Mouse (Mus musculus): Measurements from ENCODE around the gene Irx6.

DNA sequence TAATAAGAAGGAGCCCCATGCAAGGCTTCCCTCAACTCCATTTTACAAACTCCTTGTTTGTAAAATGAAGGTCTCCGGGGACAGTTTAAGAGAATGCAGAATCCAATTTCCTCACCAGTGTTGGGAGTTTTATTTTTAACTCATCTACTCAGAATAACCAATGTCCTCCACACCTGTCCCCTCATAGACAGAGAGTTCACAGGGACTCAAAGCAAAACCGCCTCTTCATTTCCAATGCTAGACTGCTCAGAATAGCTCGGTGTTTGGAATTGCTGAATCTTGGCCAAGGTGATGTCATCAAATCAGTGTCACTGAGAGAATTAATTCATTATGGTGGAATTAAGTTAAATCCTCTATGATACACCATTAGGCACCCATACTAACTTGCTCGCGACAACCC, 44.0 kb downstream of the Irx6 start:
- TF ChIP-seq CTCF (IDR thresholded peaks at IDR 0.05; ENCODE audit: low read depth) (no peak), EP300 (IDR thresholded peaks at IDR 0.05; ENCODE audit: low read depth) (no peak)

All from liver, postnatal 0 days (tissue).